Mouse (Mus musculus): ENCODE results near the gene Ceacam16. TPM values are rescaled to one million over a fixed set of nuclear protein-coding genes. Genes with fewer than 3 reads are reported as not detected.

Ceacam16 gene
- not detected in 2 replicates for polyA plus RNA-seq (2015; fragmentation: Nextera tagmentation; extraction: Ambion mirVana)

DNA sequence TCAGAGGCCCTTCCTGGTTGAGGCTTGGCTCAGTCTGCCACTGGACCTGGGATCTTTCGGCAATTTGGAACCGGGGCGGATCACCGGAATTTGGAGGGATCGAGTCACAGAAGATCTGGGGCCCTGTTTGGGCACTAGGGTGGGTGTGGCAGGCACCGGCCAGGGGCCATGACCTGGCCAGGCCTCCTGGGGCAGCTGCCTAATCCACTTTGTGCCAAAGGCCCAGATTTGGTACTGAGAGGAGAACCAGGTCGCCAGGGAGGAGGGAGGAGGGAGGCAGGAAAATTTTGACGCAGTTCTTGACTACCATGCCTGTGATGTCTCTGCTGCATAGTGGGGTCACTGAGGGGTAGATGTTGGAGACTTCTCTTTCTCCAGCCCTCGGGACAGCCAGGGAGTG, at the start of gene Ceacam16:
Ceacam16 (minus strand) TSS at position 101 of the 400 bp plus-strand sequence.
- Histone ChIP-seq H3K9me3 (replicated peaks) (no peaks in the 10 kb centered on the region), H3K9ac (no peak within 1 kb of the TSS), H3K4me2 (no peak within 1 kb of the TSS), H3K4me1 (no peaks in the 10 kb centered on the region), H3K27me3 (no peaks in the 10 kb centered on the region), H3K27ac (no peak within 1 kb of the TSS), H3K36me3 (ENCODE audit: poor library complexity, severe bottlenecking) (no peaks in the 10 kb centered on the region), H3K4me3 (no peak within 1 kb of the TSS)
- 83% methylated on average over 9 of the region's 9 CpGs for WGBS
- no peak for ATAC-seq

DNA sequence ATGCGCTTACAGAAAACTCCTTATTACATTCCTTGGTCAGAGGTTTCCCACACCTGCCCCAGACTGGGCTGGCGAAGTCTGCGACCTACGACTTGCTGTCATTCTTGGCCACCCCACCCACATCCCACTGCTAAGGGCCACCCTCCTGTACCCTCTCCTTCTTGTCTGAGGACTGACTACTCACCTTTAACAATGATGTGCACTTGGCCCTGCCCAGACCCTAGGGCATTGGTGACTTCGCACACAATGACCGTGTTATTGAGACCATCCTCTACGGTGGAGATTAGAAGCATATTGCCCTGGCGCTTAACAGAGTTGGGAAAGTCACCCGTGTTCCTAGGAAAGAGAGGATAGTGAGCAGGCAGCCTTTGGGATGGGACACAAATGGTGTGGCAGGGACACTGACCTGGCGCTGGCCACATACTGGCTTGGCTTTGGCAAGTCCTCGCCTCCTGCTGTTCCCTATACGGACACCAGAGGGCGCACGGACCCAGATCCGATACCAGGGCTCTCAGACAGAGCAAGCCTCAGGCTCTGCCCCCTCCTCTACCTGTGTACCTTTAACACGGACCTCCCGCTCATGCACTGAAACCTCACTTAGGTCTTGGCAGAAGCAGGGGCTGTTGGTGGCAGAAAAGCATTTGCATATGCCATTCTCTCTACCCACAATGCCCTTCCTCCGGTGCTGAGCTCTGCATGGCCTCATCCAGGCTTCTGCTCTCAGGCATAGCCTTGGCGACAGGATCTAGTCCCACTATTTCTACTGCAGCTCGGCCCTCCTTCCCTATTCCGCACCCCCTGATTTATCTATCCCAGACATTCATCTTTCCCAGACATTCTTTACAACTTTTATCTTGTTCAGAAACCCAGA, 49.6 kb upstream of the Ceacam16 start:
- no peak overlapping the region for H3K27ac ChIP-seq
- no peaks in the 10 kb centered on the region for H3K27me3 ChIP-seq
- no peak overlapping the region for H3K9ac ChIP-seq
- H3K4me3 ChIP-seq = no peak overlapping the region
- H3K4me2 ChIP-seq = no peak overlapping the region
- WGBS = 51% methylated on average over 21 of the region's 21 CpGs
- H3K36me3 ChIP-seq (ENCODE audit: poor library complexity, severe bottlenecking) = peaks cover 14% of the 10 kb centered on the region
- H3K4me1 ChIP-seq = no peaks in the 10 kb centered on the region
- H3K9me3 ChIP-seq (replicated peaks) = peaks cover 6% of the 10 kb centered on the region; the same call in 1 of the 2 replicates
- peak; percentile 70 for ATAC-seq

DNA sequence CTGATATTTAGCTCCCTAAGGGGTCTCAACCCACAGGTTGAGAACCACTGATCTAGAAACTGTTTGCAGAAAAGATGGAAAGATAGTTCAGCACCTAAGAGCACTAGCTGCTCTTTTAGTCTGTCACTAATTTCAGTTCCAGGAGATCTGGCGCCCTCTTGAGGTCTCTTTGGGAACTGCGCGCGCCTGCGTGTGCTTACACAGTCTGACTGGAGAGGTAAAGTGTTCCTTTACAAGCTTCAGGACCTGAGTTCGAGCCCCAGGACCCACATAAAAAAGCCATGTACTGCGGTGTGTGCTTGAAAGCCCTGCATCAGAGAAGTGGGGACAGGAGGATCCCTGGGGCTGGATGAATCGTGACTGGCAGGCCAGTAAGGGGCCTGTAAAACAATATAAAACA, 28.8 kb upstream of the Ceacam16 start:
- Histone ChIP-seq H3K36me3 (ENCODE audit: poor library complexity, severe bottlenecking) (no peaks in the 10 kb centered on the region), H3K9me3 (replicated peaks) (peaks cover 2% of the 10 kb centered on the region; the same call in 1 of the 2 replicates), H3K9ac (no peak overlapping the region), H3K4me1 (no peaks in the 10 kb centered on the region), H3K4me2 (no peak overlapping the region), H3K27me3 (no peaks in the 10 kb centered on the region), H3K27ac (no peak overlapping the region), H3K4me3 (no peak overlapping the region)
- 50% methylated on average over 8 of the region's 8 CpGs for WGBS
- ATAC-seq = no peak

DNA sequence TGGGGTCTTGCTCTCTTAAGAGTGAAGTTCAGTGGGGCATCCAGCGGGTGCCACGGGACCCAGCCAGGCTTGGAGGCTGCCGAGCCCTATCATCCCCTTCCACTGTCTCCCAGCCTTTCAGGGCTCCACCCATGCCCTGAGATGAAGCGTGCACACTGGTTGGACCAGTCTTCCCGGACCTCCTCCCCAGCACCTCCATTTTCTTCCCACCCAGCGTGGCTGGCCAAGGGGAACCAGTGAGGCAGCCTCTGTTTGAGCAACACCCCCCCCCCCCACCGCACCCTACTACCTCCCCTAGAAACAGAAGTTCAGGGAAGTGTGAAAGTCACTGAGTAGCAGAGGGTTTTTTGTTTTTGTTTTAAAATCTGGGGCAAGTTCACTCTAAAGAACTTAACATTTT, 26.8 kb upstream of the Ceacam16 start, which contains the start of gene Ceacam19:
Ceacam19 (minus strand) TSS at position 117 of the 400 bp plus-strand sequence.
- H3K27ac ChIP-seq = no peak within 1 kb of the TSS
- WGBS = 81% methylated on average over 7 of the region's 7 CpGs
- H3K4me2 ChIP-seq = no peak within 1 kb of the TSS
- H3K4me1 ChIP-seq = no peaks in the 10 kb centered on the region
- ATAC-seq = no peak
- no peaks in the 10 kb centered on the region for H3K36me3 ChIP-seq (ENCODE audit: poor library complexity, severe bottlenecking)
- H3K9me3 ChIP-seq (replicated peaks) = peaks cover 3% of the 10 kb centered on the region; the same call in 1 of the 2 replicates
- H3K9ac ChIP-seq = no peak within 1 kb of the TSS
- no peak within 1 kb of the TSS for H3K4me3 ChIP-seq
- no peaks in the 10 kb centered on the region for H3K27me3 ChIP-seq

DNA sequence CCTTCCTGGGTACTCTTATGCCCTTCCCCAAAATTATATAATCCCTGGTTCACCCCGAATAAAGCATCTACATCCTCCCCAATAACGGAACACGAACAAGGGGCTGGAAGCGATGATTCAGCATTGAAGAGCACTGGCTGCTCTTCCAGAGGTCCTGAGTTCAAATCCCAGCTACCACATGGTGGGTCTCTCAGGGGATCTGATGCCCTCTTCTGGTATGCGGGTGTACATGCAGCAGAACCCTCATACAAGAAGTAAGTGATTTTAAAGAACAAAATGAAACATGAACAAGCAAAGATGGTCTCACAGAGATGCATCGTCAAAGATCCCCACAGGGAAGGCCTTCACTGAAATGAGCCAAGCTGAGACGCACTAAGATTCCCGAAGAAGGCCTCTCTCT, 19.7 kb upstream of the Ceacam16 start:
- Histone ChIP-seq H3K9ac (no peak overlapping the region), H3K9me3 (replicated peaks) (peaks cover 3% of the 10 kb centered on the region), H3K27me3 (no peaks in the 10 kb centered on the region), H3K27ac (no peak overlapping the region), H3K4me1 (no peaks in the 10 kb centered on the region), H3K4me2 (no peak overlapping the region), H3K36me3 (ENCODE audit: poor library complexity, severe bottlenecking) (no peaks in the 10 kb centered on the region), H3K4me3 (no peak overlapping the region)
- no peak for ATAC-seq
- 83% methylated on average over 8 of the region's 8 CpGs for WGBS

DNA sequence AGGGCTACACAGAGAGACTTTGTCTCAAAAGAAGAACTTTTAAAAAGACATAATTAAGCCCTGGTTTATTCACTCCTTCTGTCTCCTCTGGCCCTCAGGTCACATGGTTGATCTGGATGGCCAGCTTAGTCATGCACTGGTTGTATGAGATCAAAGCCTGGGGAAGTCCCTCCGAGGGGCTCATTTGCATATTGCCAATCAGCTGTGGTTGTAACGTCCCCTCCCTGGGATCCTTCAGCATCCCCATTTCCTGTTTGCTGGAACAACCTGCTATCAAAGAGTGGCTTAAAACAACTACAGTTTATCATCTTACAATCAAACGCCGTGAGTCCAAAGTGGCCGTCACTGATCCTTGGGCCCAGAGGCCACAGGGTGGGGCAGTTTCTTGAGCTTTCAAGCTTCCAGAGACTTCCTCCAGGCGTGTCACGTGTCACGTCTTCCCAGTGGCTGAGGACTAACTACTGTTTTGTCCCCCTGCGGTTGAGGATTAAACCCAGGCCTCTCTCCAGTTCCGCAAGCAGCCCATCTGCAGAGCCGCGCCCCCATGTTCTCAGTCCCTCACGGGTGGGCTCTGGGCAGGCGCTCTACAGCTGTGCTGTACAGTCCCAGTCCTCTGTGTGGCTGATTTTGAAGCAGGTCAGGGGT, 15.8 kb upstream of the Ceacam16 start:
- Histone ChIP-seq H3K36me3 (ENCODE audit: poor library complexity, severe bottlenecking) (no peaks in the 10 kb centered on the region), H3K4me2 (no peak overlapping the region), H3K27me3 (no peaks in the 10 kb centered on the region), H3K9ac (no peak overlapping the region), H3K4me1 (no peaks in the 10 kb centered on the region), H3K27ac (no peak overlapping the region), H3K4me3 (no peak overlapping the region), H3K9me3 (replicated peaks) (no peaks in the 10 kb centered on the region)
- ATAC-seq = no peak
- WGBS = 60% methylated on average over 14 of the region's 14 CpGs

DNA sequence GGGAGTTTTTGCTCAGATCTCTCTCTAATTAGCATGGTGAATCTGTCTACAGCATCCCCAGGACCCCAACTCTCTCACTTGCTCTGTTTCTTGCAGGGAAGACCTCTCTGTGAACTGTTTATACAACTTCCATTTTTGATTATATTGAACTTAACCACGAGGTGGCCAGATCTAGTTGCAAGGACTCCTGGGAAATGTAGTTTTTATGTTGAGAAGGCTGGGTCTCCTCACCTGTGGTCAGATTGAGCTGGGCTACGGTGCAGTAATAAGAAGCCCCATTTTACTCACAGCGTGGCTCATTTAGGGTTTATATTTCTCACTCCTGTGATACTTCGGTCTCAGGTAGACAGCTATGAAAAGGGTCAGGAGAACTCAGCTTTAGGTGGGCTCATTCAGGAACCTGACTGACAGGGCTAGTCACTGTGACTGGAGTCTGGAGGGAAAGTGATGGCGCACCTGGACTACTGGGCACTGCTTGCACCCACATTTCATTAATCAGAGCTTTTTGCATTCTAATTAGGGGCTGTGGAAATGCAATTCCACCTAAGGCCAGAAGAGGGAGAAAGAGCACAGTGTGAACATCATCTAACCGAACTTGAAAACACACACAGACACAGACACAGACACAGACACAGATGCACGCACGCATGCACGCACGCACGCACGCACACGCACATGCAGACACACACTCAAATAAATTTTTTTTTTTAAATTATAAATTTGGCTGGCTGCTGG, 15.0 kb upstream of the Ceacam16 start:
- Histone ChIP-seq H3K4me3 (no peak overlapping the region), H3K27ac (no peak overlapping the region), H3K4me1 (no peaks in the 10 kb centered on the region), H3K4me2 (no peak overlapping the region), H3K9ac (no peak overlapping the region), H3K36me3 (ENCODE audit: poor library complexity, severe bottlenecking) (no peaks in the 10 kb centered on the region), H3K9me3 (replicated peaks) (no peaks in the 10 kb centered on the region), H3K27me3 (no peaks in the 10 kb centered on the region)
- 59% methylated on average over 13 of the region's 13 CpGs for WGBS
- peak; percentile 53; the same call in 1 of the 2 replicates for ATAC-seq

DNA sequence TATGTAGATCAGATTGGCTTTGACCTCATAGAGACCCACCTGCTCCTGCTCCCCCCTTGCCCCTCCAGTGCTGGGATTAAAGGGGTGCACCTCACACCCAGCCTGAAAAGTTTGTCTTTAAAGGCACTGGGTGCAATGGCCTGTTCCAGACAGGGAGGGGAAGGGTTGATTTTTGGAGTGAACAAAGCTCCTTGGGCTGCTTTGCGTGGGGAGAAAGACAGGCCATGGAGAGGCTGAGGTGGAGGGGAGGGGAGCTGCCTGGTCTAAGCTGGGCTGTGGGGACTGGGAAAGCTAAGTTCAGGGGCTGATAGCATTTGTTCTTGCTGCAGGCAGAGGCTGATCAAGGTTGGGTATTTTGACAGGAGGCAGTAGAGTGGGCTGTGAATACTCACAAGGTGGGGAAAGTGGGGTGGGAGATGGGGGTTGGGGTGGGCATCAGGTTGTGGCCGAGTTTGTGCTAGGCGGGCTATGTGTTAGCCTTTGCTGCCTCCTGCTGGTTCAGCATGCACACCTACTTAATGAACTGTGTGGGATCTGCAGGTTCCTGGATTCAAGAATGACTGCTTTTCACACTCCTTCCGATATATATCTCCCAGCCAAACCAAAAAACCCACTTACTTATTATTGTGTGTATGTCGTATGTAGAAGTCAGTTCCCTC, 11.0 kb upstream of the Ceacam16 start:
- 49% methylated on average over 5 of the region's 5 CpGs for WGBS
- no peak overlapping the region for H3K4me2 ChIP-seq
- no peak overlapping the region for H3K9ac ChIP-seq
- H3K36me3 ChIP-seq (ENCODE audit: poor library complexity, severe bottlenecking) = no peaks in the 10 kb centered on the region
- no peaks in the 10 kb centered on the region for H3K9me3 ChIP-seq (replicated peaks)
- H3K4me1 ChIP-seq = no peaks in the 10 kb centered on the region
- ATAC-seq = no peak
- no peak overlapping the region for H3K4me3 ChIP-seq
- no peaks in the 10 kb centered on the region for H3K27me3 ChIP-seq
- no peak overlapping the region for H3K27ac ChIP-seq

DNA sequence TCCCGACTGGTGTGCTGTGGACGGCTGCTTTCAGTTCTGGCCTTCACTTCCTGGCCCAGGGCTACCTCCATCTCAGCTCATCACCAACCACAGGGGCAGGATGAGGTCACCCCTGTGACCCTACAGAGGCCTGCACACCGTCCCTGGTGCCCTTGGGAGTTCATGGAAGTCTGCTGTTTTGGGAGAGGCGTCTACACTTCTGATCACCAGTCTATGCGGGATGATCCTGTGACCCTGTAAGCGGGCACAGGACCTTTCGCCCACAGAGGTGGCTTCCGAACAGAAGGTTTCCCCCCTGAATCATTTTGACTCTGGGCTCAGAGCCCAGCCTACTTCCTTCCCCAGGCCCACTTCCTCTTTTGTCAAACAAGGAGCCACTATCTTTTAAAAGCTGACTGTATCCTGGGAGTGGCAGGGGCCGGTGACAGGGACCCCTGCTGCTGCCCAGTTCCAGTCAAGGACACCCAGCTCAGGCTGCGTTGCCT, 10.1 kb upstream of the Ceacam16 start:
- Histone ChIP-seq H3K9ac (no peak overlapping the region), H3K36me3 (ENCODE audit: poor library complexity, severe bottlenecking) (no peaks in the 10 kb centered on the region), H3K4me2 (no peak overlapping the region), H3K9me3 (replicated peaks) (no peaks in the 10 kb centered on the region; the same call in 1 of the 2 replicates), H3K27ac (no peak overlapping the region), H3K4me1 (no peaks in the 10 kb centered on the region), H3K4me3 (no peak overlapping the region), H3K27me3 (no peaks in the 10 kb centered on the region)
- 70% methylated on average over 10 of the region's 10 CpGs for WGBS
- no peak for ATAC-seq

DNA sequence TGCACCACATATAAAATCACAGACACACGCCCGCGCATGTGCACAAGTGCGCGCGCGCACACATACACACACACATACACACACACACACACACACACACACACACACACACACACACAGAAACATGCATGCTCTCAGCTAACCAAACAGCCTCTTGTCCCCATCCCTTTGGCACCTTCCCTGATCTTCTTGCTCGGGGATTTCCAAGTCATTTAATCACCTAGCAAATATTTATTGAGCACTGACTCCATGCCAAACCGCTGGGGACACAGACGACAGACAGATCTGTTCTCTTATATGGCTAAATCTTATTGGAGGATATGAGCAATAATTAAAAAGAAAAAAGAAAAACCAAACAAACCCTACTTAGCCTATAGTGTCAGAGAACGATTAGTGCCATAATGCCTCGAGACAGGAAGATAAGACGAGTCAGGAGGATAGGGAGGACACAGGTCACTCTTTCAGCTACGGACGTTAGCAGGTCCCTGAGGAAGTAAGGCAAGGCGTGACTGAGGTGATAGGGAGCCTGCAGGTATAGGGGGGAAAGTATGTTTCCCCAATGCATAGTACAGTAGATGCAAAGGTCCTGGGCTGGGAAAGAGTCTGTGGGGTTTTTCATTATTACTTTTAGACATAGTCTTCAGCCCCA, 6.8 kb upstream of the Ceacam16 start:
- Histone ChIP-seq H3K9ac (no peak overlapping the region), H3K27ac (no peak overlapping the region), H3K4me1 (no peaks in the 10 kb centered on the region), H3K4me2 (no peak overlapping the region), H3K36me3 (ENCODE audit: poor library complexity, severe bottlenecking) (no peaks in the 10 kb centered on the region), H3K9me3 (replicated peaks) (no peaks in the 10 kb centered on the region; the same call in 1 of the 2 replicates), H3K4me3 (no peak overlapping the region), H3K27me3 (no peaks in the 10 kb centered on the region)
- WGBS = 89% methylated on average over 16 of the region's 16 CpGs
- no peak for ATAC-seq

DNA sequence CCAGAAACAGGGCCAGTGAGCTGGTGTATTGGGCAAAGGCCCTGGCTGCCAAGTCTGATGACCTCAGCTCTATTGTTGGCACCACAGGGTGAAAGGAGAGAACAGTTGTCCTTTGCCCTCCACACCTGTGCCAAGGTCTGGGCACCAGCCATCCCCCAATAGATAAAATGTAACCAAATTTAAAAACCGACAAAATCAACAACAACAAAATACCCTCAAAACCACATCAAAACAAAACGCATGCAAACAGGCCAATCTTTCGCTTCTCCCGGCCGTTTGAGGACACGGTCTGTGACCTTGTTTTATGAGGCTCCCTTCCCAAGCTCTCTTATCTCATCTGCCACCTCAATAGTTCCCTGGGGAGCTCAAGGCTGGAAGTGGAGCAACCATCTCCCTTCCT, 5.4 kb upstream of the Ceacam16 start:
- Histone ChIP-seq H3K9ac (no peak overlapping the region), H3K4me3 (no peak overlapping the region), H3K27me3 (no peaks in the 10 kb centered on the region), H3K9me3 (replicated peaks) (no peaks in the 10 kb centered on the region; the same call in 1 of the 2 replicates), H3K27ac (no peak overlapping the region), H3K4me1 (no peaks in the 10 kb centered on the region), H3K4me2 (no peak overlapping the region), H3K36me3 (ENCODE audit: poor library complexity, severe bottlenecking) (no peaks in the 10 kb centered on the region)
- 91% methylated on average over 6 of the region's 6 CpGs for WGBS
- ATAC-seq = no peak
